Mouse (Mus musculus) kidney, embryonic 14.5 days (tissue): Measurements from ENCODE around the gene H2afz. TPM values are rescaled to one million over a fixed set of nuclear protein-coding genes. Genes with fewer than 3 reads are reported as not detected.
"Not testable (repeated sequence)": the region's sequence is repeated elsewhere in the genome, so short reads cannot be mapped to it uniquely, and the experiment has no call there.

ENCODE experiments used
- ATAC-seq: fragments of 200-750 bp; cut with Nextera tagmentation; 2 replicates; pipeline ENCODE4 v1.8.0; 2017; ENCODE audit warnings: moderate number of reproducible peaks, mild to moderate bottlenecking, moderate TSS enrichment, moderate library complexity; ENCODE audit not compliant: low FRiP score, low TSS enrichment
- H3K27ac ChIP-seq: fragments of 300-500 bp; sonication (generic); 2 replicates; pipeline ENCODE4 v1.5.1; 2014; ENCODE audit warnings: low read depth, mild to moderate bottlenecking, low read length, moderate library complexity, mixed read lengths
- H3K27me3 ChIP-seq: fragments of 300-500 bp; sonication (generic); 2 replicates; pipeline ENCODE4 v1.6.1; 2014; ENCODE audit warnings: mild to moderate bottlenecking, low read length; ENCODE audit not compliant: control insufficient read depth, insufficient read depth
- H3K36me3 ChIP-seq: fragments of 300-500 bp; sonication (generic); 2 replicates; pipeline ENCODE4 v1.6.1; 2014; ENCODE audit warnings: low read length, mixed read lengths; ENCODE audit not compliant: control insufficient read depth, insufficient read depth
- H3K4me1 ChIP-seq: fragments of 300-500 bp; sonication (generic); 2 replicates; pipeline ENCODE4 v1.6.1; 2014; ENCODE audit warnings: low read length, mixed read lengths; ENCODE audit not compliant: control insufficient read depth, insufficient read depth
- H3K4me2 ChIP-seq: fragments of 300-500 bp; sonication (generic); replicated peaks from 2 replicates; pipeline ENCODE4 v1.6.1; 2014; ENCODE audit warnings: low read depth, mild to moderate bottlenecking, low read length
- H3K4me3 ChIP-seq: fragments of 300-500 bp; sonication (generic); 2 replicates; pipeline ENCODE4 v1.5.1; 2014; ENCODE audit warnings: mild to moderate bottlenecking, low read length
- H3K9ac ChIP-seq: fragments of 300-500 bp; sonication (generic); 2 replicates; pipeline ENCODE4 v1.6.1; 2014; ENCODE audit warnings: low read depth, mild to moderate bottlenecking, low read length, moderate library complexity
- H3K9me3 ChIP-seq: fragments of 300-500 bp; sonication (generic); 2 replicates; pipeline ENCODE4 v1.6.1; 2016; ENCODE audit warnings: low read length; ENCODE audit not compliant: control insufficient read depth
- WGBS: fragments of 180-500 bp; shearing (Covaris S2); extraction: QIAGEN DNeasy Blood & Tissue Kit; methylation state at CpG from one replicate; pipeline ENCODE4 v1.1.7; 2014; 5-methylcytosine and 5-hydroxymethylcytosine counted together
- polyA plus RNA-seq: library from polyadenylated mRNA; unstranded; fragments of >200 nt; fragmentation: Nextera tagmentation; extraction: Ambion mirVana; gene quantifications from 2 replicates; pipeline ENCODE4 v1.2.1, GENCODE M21; 2014

Gene H2afz
- polyA plus RNA-seq, 1 experiment from 2014 or later, result 2,687 TPM

DNA sequence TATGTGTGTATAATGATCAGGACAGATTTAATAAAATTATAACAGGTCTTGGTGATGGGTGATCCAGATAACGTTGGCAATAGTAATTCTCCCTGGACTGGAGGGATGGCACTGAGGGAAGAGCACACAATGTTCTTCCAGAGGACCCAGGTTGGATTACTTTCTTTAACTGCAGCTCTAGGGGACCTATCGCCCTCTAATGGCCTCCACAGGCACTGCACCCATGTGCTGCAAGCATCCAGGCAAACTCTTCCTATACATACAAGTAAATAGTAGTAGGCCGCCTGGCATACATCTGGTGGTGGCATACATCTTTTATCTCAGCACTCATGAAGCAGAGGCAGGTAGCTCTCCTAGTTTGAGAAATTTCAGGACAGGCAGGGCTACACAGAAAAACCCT, 30.9 kb downstream of the H2afz start:
- no peak overlapping the region for H3K9ac ChIP-seq
- no peaks in the 10 kb centered on the region for H3K4me1 ChIP-seq
- peaks cover 17% of the 10 kb centered on the region; the same call in 1 of the 2 replicates for H3K36me3 ChIP-seq
- ATAC-seq, result no peak
- no peaks in the 10 kb centered on the region for H3K27me3 ChIP-seq
- no peaks in the 10 kb centered on the region for H3K9me3 ChIP-seq
- WGBS, result 90% methylated on average over 3 of the region's 3 CpGs
- H3K4me2 ChIP-seq, result no peak overlapping the region
- no peak overlapping the region for H3K4me3 ChIP-seq
- H3K27ac ChIP-seq, result no peak overlapping the region

DNA sequence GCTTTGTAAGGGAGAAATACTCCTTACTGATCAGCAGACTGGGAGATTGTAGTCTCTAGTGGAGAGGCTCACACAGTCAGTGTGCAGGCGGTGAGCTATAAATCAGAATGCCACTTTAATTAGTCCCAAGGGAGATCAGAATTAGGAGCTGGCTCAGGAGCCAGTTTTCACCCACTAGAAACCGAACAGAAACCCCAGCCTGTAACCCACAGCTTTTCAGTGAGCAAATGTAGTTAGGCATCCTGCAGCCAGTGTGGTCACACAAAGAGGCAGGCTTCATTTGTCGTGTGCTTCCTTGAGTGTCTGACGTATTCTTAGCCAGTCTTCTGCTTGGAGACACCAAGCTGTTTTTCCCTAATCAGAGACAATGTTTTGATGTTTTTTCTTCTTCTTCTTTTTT, 32.1 kb downstream of the H2afz start:
- no peak overlapping the region for H3K4me3 ChIP-seq
- H3K9me3 ChIP-seq, result no peaks in the 10 kb centered on the region
- no peak for ATAC-seq
- no peak overlapping the region for H3K4me2 ChIP-seq
- no peak overlapping the region for H3K9ac ChIP-seq
- H3K27me3 ChIP-seq, result no peaks in the 10 kb centered on the region
- H3K4me1 ChIP-seq, result no peaks in the 10 kb centered on the region
- 45% methylated on average over 4 of the region's 4 CpGs for WGBS
- H3K27ac ChIP-seq, result no peak overlapping the region
- H3K36me3 ChIP-seq, result peaks cover 17% of the 10 kb centered on the region; the same call in 1 of the 2 replicates

DNA sequence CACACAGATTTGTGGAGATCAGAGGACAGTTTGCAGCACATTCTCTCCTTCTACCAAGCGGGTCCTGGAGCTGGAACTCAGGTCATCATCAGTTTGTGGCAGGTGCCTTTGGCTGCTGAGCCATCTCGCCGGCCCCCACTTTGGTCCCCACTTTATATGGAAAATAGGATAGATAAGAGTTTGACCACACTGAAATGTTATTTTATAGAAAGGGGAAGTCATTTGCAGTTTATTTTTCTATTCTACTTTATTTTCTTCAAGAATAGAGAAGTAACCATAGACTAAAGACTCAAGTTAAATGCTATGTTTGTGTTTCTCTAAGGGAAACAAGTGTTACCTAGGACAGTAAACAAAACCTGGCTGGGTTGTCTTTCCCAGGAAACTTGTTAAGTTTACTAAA, 32.6 kb downstream of the H2afz start:
- H3K27ac ChIP-seq, result no peak overlapping the region
- H3K9me3 ChIP-seq, result no peaks in the 10 kb centered on the region
- H3K4me2 ChIP-seq, result no peak overlapping the region
- H3K4me1 ChIP-seq, result no peaks in the 10 kb centered on the region
- peaks cover 17% of the 10 kb centered on the region; the same call in 1 of the 2 replicates for H3K36me3 ChIP-seq
- no peaks in the 10 kb centered on the region for H3K27me3 ChIP-seq
- no peak for ATAC-seq
- WGBS, result 95% methylated on average over 3 of the region's 3 CpGs
- H3K9ac ChIP-seq, result no peak overlapping the region
- H3K4me3 ChIP-seq, result no peak overlapping the region

DNA sequence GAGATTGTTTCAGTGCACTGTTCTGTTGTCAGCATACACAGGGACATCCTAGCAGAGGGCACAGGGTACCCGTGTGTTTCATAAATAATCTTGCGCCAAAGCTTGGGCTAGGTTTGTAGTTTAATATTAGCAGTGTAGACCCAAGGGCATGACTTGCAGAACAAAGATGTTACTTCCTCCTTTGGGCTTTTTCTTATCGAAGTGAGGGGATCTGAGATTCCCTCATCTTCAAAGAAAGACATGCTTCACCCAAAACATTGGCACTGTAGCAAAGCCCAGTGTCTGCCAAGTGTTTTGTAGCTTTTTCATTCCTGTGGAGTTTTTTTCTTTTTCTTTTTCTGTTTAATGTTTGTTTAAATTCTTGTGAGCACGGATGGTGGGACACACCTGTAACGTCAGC, 33.4 kb downstream of the H2afz start:
- H3K36me3 ChIP-seq, result peaks cover 19% of the 10 kb centered on the region
- H3K27ac ChIP-seq, result no peak overlapping the region
- H3K4me3 ChIP-seq, result no peak overlapping the region
- no peak overlapping the region for H3K9ac ChIP-seq
- 91% methylated on average over 5 of the region's 5 CpGs for WGBS
- no peak overlapping the region for H3K4me2 ChIP-seq
- H3K4me1 ChIP-seq, result no peaks in the 10 kb centered on the region
- H3K27me3 ChIP-seq, result no peaks in the 10 kb centered on the region
- H3K9me3 ChIP-seq, result no peaks in the 10 kb centered on the region
- ATAC-seq, result no peak

DNA sequence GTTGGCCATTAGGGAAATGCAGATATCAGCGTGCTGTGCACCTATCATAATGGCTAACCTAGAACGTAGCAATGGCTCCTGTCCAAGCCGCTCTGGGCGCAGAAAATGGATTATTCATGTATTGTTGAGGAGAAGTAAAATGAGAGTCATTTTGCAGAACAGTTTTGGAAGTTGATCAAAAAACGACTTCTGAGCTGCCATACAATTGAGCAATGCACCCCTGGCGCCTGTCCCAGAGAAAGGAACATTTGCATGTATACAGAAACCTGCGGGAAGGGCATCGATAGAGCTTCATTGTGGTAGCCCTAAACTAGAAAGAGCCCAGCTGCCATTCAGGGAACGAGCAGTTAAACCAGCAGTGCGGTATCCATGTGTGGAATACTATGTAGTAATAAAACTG, 35.9 kb downstream of the H2afz start:
- WGBS, result 92% methylated on average over 10 of the region's 10 CpGs
- no peak overlapping the region for H3K9ac ChIP-seq
- H3K36me3 ChIP-seq, result peaks cover 21% of the 10 kb centered on the region

DNA sequence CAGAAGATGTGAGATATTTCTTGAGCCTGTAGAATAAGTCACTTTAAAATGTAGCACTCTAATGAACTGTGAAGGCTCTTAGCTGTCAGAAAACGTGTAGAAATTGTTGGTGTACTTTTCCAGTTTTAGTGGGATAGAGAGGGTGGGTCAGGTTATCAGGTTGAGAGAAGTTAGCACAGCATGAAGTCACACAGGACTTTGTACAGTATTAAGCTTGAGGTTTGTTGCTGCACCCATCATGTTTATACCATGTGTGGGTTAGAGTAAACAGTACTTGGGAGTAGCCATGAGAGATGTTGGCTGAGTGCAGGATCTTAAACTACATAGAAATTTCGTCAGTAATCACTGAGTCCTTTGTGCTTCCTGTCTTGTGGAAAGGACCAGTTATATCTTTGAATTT, 48.8 kb downstream of the H2afz start:
- Histone ChIP-seq H3K9me3 (no peaks in the 10 kb centered on the region), H3K36me3 (no peaks in the 10 kb centered on the region; the same call in 1 of the 2 replicates), H3K4me3 (no peak overlapping the region), H3K4me2 (no peak overlapping the region), H3K4me1 (no peaks in the 10 kb centered on the region), H3K9ac (no peak overlapping the region), H3K27me3 (no peaks in the 10 kb centered on the region), H3K27ac (no peak overlapping the region)
- 71% methylated on average over 2 of the region's 2 CpGs for WGBS
- no peak for ATAC-seq

More for the DNA sequence above, 35.9 kb downstream of the H2afz start:
- Histone ChIP-seq H3K27ac (no peak overlapping the region), H3K9me3 (no peaks in the 10 kb centered on the region), H3K4me3 (no peak overlapping the region), H3K27me3 (no peaks in the 10 kb centered on the region), H3K4me2 (no peak overlapping the region), H3K4me1 (no peaks in the 10 kb centered on the region)
- ATAC-seq, result no peak

DNA sequence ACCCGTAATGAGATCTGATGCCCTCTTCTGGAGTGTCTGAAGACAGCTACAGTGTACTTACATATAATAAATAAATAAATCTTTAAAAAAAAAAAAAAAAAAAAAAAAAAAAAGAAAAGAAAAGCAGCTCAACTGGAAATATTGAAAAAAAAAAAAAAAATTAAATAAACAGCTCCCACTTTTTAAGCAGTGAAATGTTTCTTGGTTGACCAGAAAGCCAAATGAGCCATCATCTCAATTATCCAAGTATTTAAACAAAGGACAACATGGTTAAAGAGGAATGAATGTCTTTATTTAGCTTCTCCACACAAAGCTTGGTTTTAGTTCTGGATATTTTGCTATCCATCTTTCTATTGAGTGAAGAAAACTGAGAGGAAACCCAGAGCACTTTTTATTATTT, 50.3 kb downstream of the H2afz start:
- not testable (repeated sequence) for H3K4me1 ChIP-seq, H3K36me3 ChIP-seq, H3K9ac ChIP-seq, H3K4me2 ChIP-seq, ATAC-seq, H3K27me3 ChIP-seq, H3K9me3 ChIP-seq, H3K27ac ChIP-seq, H3K4me3 ChIP-seq
- no CpG with 5 or more reads among the region's 1 CpGs for WGBS

Other genes starting within 250 kb of the H2afz start
- 10.0 and 13.5 TPM in 2 replicates for gene Ddit4l, start 242.9 kb upstream of the H2afz start, polyA plus RNA-seq
- gene Gm21962, start 193.0 kb upstream of the H2afz start, polyA plus RNA-seq, result not detected in 2 replicates
- 12.2 and 12.3 TPM in 2 replicates for gene Dnajb14, start 3.2 kb downstream of the H2afz start, polyA plus RNA-seq
- gene Lamtor3, start 54.0 kb downstream of the H2afz start, polyA plus RNA-seq, result 111 TPM in 2 replicates
- 7.2 and 11.4 TPM in 2 replicates for gene Dapp1, start 117.1 kb downstream of the H2afz start, polyA plus RNA-seq
- 0.38 and 0.39 TPM in 2 replicates for gene 1110002E22Rik, start 200.6 kb downstream of the H2afz start, polyA plus RNA-seq
- 0.22 and 0.24 TPM in 2 replicates for gene Gm5105, start 202.9 kb downstream of the H2afz start, polyA plus RNA-seq